Mouse (Mus musculus) bone marrow, adult 2 months (tissue): ENCODE data around the gene Arid1b. TPM values are rescaled to one million over a fixed set of nuclear protein-coding genes. Genes with fewer than 3 reads are reported as not detected.

Experiments used
- H3K27ac ChIP-seq: fragments of 200-500 bp; 2 replicates; pipeline ENCODE4 v1.5.1; 2012; ENCODE audit warnings: low read depth, mild to moderate bottlenecking, control low read depth, inconsistent platforms, low read length; ENCODE audit not compliant: control insufficient read depth, poor library complexity, insufficient read depth
- H3K4me1 ChIP-seq: fragments of 200-500 bp; 2 replicates; pipeline ENCODE4 v1.6.1; 2011; ENCODE audit warnings: low read length; ENCODE audit not compliant: control insufficient read depth, insufficient read depth
- H3K4me3 ChIP-seq: fragments of 200-500 bp; replicated peaks from 2 replicates; pipeline ENCODE3; 2011; ENCODE audit warnings: mild to moderate bottlenecking, low read depth, low read length, control low read depth; ENCODE audit not compliant: control insufficient read depth
- CTCF ChIP-seq: fragments of 200-500 bp; IDR thresholded peaks from 2 replicates; pipeline ENCODE4 v1.5.1; 2011; ENCODE audit warnings: low read length, control low read depth; ENCODE audit not compliant: control insufficient read depth, insufficient read depth
- POLR2A ChIP-seq: fragments of 200-500 bp; IDR thresholded peaks from 2 replicates; pipeline ENCODE4 v1.6.1; 2011; ENCODE audit warnings: low read depth, mild to moderate bottlenecking, control low read depth, low read length, borderline replicate concordance; ENCODE audit not compliant: control insufficient read depth
- WGBS: fragments of 180-500 bp; shearing (Covaris S2); methylation state at CpG from one replicate; pipeline ENCODE4 v1.1.7; 2018; 5-methylcytosine and 5-hydroxymethylcytosine counted together
- polyA plus RNA-seq: library from polyadenylated mRNA; stranded (reverse); fragments of >200 nt; gene quantifications from 2 replicates; pipeline ENCODE4 v1.2.4, GENCODE M21; 2011; ENCODE audit warnings: low replicate concordance; ENCODE audit not compliant: missing spikeins, insufficient read depth, insufficient read length

Arid1b gene
- polyA plus RNA-seq, 1 experiment, result 12.5 TPM

DNA sequence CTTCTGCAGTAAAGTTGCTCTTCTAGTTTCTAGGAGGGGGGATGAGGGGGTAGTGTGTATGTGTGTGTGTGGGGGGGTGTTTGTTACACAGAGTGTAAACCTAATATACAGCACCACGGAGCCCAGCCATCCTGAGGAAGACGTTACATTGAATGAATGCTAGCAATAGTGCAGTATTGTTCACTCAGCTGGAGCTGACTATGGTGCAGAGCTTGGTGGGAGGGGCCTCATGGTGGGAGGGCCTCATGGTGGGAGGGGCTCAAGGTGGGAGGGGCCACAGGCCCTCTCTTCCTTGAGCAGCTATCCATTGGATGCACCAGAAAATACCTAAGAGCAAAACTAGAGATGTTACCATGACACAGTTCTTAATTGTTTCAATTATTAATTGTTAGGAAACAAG lies 182.2 kb downstream of the Arid1b start:
- no peak overlapping the region for H3K27ac ChIP-seq
- peaks cover 6% of the 10 kb centered on the region; the same call in 1 of the 2 replicates for H3K4me1 ChIP-seq
- TF ChIP-seq POLR2A (no peak), CTCF (no peak)
- WGBS, result 87% methylated on average over 2 of the region's 2 CpGs
- no peak overlapping the region for H3K4me3 ChIP-seq

DNA sequence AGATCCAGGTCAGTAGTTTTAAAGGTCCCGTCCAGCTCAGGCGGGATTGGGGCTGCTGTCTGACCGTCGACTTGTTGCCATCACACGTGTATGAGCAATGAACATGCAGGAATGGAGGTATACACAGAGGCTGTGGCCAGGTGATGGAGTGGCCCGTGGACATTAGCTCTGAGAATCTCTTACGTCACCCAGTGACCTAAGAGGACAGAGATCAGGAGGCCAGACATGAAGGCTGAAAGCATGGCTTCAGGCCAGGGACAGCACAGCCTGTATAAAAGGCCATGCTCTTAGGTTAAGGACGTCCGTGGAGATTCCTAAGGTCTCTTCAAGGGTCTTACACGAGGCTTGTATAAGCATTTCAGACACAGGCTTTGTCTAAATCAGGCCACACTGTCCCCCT lies 184.4 kb downstream of the Arid1b start:
- H3K27ac ChIP-seq, result no peak overlapping the region; the same call in 1 of the 2 replicates
- no peak overlapping the region for H3K4me3 ChIP-seq
- WGBS, result 81% methylated on average over 10 of the region's 10 CpGs
- TF ChIP-seq CTCF (no peak), POLR2A (no peak)
- H3K4me1 ChIP-seq, result peaks cover 1% of the 10 kb centered on the region; the same call in 1 of the 2 replicates

DNA sequence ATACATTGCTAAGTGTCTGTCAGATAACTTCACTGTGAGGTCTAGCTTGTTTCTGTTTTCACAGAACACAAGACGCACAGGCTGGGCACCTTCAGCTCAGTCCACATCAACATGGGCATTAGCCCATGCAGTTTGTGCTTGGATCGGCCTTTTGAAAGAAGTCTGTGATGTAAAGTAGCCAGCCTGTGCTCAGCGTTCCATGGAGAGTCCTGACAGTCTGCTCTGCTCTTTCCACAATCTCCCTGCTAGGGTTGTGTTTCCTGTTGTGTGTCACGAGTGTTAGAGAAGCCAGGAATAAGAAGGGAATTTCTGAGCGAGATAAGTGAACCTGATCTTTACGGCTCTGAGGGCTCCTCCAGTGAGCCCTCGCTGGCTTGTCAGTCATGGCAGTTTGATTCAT lies 184.9 kb downstream of the Arid1b start:
- H3K4me1 ChIP-seq, result peaks cover 1% of the 10 kb centered on the region; the same call in 1 of the 2 replicates
- WGBS, result 61% methylated on average over 7 of the region's 7 CpGs
- no peak overlapping the region for H3K4me3 ChIP-seq
- TF ChIP-seq CTCF (no peak), POLR2A (no peak)
- peak overlapping the region; percentile 10; the same call in 1 of the 2 replicates for H3K27ac ChIP-seq

DNA sequence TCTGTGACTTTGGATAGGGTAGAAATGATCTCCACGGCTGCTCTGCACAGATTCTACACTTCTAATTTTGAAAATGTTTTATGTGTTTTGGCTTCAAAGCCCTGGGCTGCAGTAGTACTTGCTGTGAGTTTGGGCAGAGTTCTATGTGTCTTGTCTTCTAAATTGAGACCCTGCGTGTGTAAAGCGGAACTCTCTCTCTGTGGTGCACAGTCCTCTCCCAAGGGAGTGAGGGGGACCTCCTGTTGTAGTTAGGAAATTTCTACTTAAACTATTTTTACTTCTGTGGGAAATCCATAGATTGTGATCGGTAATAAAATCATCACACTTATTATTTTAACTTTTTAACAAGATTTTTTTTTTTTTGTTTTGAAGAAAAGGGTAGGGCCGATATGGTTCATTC lies 185.3 kb downstream of the Arid1b start:
- TF ChIP-seq POLR2A (no peak), CTCF (no peak)
- no peak overlapping the region for H3K4me3 ChIP-seq
- H3K4me1 ChIP-seq, result peaks cover 1% of the 10 kb centered on the region; the same call in 1 of the 2 replicates
- WGBS, result 68% methylated on average over 5 of the region's 5 CpGs
- peak overlapping the region; percentile 10; the same call in 1 of the 2 replicates for H3K27ac ChIP-seq

DNA sequence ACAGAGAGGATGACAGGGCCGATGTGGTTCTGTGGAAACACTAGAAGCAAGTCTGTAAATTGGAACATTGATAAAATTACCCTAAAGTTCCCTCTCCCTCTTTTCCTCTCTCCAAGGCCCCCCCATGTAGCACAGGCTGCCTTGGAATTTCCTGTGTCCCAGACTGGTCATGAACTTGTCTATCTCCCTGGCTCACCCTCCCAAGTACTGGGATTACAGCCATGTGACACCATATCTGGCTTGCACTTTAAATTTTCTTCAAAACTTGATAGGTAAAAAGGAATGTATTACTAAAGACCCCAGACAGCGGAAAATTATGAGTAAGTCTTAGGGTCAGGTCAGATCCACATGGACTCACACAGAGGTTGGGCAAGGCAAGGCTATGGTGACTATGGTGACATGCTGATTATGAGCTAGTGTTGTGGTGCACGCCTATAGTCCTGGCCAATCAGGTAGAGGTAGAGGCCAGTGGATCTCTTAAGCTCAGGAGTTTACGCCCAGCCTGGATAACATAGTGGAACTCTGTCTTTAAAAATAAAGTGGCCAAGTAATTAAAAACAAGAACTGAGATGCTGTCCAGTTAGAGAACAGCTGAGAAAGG lies 185.9 kb downstream of the Arid1b start:
- no peak overlapping the region for H3K4me3 ChIP-seq
- peaks cover 1% of the 10 kb centered on the region; the same call in 1 of the 2 replicates for H3K4me1 ChIP-seq
- TF ChIP-seq CTCF, result no peak
- 79% methylated on average over 4 of the region's 4 CpGs for WGBS
- H3K27ac ChIP-seq, result no peak overlapping the region

DNA sequence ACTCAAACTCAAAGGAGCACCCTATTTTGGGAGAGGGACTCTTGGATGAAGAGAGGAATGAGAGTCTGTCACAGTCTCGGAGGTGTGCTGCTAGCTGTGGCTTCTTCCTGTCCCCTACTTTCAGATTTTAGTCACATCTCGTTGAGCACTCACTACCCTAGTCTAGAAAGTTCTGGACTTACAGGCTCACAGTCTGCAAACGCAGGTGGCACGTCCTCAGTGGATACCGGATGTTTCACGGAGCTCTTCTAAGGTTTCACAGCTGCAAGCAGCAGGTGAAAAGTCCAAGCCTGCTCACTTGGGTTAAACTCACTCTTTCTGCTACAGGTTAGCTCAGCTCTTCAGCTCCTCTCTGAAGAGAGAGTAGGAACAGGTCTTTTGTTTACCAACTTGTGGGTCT lies 186.8 kb downstream of the Arid1b start:
- Histone ChIP-seq H3K27ac (peak overlapping the region; percentile 29; the same call in 1 of the 2 replicates), H3K4me1 (peaks cover 1% of the 10 kb centered on the region; the same call in 1 of the 2 replicates), H3K4me3 (no peak overlapping the region)
- no peak for TF ChIP-seq POLR2A
- TF ChIP-seq CTCF, result no peak
- WGBS, result 60% methylated on average over 6 of the region's 6 CpGs

DNA sequence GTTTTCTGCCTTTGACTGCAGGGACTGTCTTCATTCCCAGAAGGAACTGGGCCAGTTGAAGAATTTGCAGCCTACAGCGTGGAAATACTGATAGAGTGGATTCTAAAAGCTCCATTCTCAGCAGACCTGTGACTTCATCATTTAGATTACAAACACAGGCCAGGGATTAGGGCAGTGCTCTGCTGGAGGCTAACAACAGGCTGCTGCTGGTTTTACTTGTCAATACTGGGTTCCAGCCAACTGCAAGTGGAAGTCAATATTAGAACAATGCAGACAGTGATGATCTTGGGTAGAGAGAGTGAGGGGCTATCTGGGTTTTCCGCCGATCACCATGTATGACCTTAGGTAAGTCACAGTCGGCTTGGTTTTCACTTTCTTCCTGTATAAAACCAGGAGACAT lies 188.4 kb downstream of the Arid1b start:
- H3K4me3 ChIP-seq, result no peak overlapping the region
- H3K4me1 ChIP-seq, result peaks cover 3% of the 10 kb centered on the region
- no peak overlapping the region for H3K27ac ChIP-seq
- WGBS, result 84% methylated on average over 4 of the region's 4 CpGs
- TF ChIP-seq CTCF (no peak), POLR2A (no peak)

DNA sequence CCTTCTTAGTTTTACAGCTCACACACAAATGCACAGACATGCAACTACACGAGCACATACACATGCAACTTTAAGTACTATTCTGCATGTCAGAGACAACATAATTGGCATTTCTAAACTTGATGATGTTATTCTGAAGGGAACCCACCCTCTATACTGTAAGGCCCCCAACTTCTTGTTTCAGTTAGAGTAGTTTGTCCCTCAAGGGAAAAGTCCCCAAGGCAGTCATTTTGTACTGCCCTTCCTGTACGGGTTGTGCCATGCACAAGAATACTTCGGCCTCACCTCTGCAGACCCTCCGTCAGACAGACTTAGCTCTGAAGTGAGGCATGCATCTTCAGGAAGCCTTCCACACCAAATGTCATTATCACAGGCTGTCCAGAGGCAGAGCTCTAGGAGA lies 191.4 kb downstream of the Arid1b start:
- 48% methylated on average over 4 of the region's 4 CpGs for WGBS
- Histone ChIP-seq H3K4me1 (peaks cover 1% of the 10 kb centered on the region), H3K4me3 (no peak overlapping the region), H3K27ac (peak overlapping the region; percentile 63; the same call in 1 of the 2 replicates)
- TF ChIP-seq POLR2A, result no peak
- TF ChIP-seq CTCF, result no peak

DNA sequence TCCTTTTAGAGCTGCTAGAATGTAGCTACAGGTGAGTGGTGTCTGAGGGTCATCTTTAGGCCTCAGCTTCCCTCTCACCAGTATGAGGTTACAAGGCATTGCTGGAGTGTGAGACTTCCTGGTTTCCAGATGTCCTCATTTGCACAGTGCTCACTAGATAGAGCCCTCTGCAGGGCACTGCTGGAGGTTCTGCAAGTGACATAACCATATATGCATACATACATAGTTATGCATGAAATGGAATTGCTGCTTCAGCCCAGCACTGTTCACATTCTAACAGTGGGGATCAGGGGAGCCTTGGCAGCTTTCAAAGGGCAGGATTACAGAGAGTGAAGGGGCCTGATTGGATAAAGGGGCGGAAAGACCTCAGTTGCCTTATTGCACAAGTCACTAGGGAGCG lies 193.4 kb downstream of the Arid1b start:
- 50% methylated on average over 2 of the region's 2 CpGs for WGBS
- Histone ChIP-seq H3K4me3 (no peak overlapping the region), H3K27ac (no peak overlapping the region), H3K4me1 (peaks cover 1% of the 10 kb centered on the region)
- TF ChIP-seq POLR2A (no peak), CTCF (peak; percentile 17; the same call in 1 of the 2 replicates)
